Mouse (Mus musculus): ENCODE measurements around the gene Alk. TPM values are rescaled to one million over a fixed set of nuclear protein-coding genes. Genes with fewer than 3 reads are reported as not detected.

Gene Alk
- total RNA-seq, 2 experiments from 2014 or later, result 7.4 to 9.1 TPM

DNA sequence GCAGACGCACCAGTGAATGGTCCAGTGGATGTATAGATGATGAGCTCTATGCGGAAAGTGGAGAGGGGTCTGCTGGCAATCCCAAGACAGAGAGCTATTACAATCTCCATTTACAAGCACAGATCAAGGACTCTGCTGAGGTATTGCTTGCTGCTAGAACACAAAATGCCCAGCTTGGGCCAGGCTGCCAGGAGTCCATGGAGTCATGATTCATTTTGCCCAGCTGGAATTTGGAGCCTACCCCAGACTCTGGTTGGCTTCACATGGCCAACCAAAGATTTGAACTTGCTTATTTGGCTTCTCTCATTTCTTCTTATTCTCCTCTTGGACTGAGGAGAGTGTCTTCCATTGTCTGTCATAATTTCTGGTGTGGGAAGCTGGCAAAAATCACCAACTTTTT, 558.8 kb downstream of the Alk start:
- DNase-seq, result peak; percentile 45
- intact Hi-C loops (cut with DNase I), result no loop called here

DNA sequence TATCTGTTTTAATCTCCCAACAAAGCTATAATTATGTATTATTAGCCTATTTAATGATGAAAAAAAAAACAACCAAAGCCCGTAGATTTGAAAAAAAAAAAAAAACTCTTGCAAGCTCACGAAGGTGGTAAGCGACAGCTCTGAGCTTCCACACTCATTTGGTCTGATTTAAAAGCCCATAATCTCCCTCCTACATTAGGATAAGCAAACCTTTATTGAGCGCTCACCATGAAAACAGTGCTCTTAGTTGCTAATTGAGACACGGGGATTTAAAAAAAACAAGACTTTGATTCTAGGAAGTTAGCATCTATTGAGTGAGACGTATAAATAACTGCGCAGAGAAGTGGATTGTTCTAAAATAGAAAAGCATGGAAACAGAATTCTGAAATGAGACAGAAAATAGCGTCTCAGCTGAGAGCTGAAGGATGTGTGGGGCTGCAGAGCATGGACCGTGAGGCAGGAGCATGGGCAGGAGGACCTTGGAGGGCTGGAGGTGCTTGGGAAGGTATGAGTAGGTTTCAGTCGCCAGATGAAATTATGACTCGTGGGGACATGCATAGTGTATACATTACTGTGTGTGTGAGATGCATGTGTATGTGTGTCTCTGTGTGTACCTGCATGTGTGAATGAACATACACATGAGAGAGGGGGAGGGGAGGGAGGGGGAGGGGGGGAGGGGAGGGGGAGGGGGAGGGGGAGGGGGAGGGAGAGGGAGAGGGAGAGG, 560.6 kb downstream of the Alk start:
- intact Hi-C loops (cut with DNase I), result no loop called here
- DNase-seq, result no peak

DNA sequence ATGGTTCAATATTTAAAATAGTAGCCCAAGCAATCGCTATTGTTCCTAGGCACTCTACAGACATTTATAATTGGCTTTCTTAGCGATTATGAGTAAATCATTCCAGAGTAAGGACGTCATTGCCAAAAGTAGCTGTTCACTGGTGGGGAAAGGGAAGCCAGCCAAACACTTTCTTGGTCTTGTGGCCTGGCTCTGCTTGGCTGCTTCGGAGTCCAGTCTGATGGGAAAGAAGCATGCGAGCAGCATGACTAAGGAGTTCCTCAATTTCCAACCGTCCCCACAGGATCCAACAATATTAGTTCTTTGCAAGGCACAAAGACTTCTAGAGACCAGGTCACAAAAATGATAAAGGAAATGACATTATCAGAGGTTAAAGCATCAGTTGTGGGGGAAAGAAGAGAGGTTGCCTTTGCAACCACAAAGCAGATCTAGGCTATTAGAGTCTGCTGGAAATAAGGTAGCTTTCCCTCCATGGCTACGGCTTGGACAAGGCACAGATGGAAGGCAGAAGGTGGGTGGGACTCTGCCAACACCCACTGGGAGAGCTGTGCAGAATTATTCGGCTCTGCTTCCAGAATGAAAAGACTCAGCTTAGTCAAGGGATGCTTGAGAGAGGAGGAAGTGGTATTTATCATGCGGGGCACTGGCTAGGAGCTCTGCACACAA, 561.3 kb downstream of the Alk start:
- intact Hi-C loops (cut with DNase I), result no loop called here
- DNase-seq, result peak; percentile 93

- intact Hi-C loops (cut with DNase I), result no loop called here
- peak; percentile 50 for DNase-seq
These were observed 565.1 kb downstream of the Alk start for GRCm38 (mm10) chr17:72039176-72039948.

DNA sequence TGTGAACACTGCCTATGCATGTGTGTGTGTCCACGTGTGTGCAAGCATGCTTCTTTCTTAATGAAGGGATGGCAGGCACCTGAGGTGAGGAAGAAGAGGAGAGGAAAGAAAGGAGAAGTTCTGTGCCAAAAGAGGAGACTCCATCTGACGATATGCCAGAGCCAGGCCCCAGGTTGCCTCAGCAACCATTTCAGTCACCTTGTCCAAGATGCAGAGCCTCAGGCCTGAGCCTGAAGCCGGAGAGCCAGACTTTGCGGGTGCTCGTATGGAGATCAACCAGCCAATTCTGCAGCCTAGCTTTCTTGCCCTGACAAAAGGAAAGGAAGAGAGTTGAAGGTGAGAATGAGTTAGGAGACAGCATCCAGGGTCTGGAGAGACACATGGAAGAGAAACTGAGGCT, 566.1 kb downstream of the Alk start:
- intact Hi-C loops (cut with DNase I), result no loop called here
- DNase-seq, result peak; percentile 29

DNA sequence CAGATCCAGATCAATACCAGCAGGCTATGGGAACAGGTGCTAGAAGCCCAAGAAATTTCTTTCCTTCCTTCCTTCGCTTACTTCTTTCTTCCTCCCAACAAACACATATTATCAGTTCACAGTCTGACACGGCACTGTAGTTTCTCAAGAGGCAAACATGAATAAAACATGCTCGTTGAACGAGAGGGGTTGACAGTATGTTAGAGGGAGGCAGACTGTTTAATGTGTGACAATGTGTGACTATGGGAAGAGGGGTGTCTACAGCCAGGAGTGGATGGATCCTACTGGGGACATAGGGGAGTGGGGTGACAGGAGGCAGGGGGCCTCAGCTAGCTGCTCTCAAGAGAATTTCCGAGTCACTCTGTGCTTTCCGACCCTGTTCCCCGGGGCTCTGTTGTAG, 573.8 kb downstream of the Alk start:
- intact Hi-C loops (cut with DNase I), result no loop called here
- no peak for DNase-seq

GRCm38 (mm10) chr17:72023323-72023722, 581.1 kb downstream of the Alk start:
- no peak for DNase-seq
- intact Hi-C loops (cut with DNase I), result no loop called here

GRCm38 (mm10) chr17:72021733-72022669, 582.4 kb downstream of the Alk start:
- intact Hi-C loops (cut with DNase I), result no loop called here
- DNase-seq, result peak; percentile 63

DNA sequence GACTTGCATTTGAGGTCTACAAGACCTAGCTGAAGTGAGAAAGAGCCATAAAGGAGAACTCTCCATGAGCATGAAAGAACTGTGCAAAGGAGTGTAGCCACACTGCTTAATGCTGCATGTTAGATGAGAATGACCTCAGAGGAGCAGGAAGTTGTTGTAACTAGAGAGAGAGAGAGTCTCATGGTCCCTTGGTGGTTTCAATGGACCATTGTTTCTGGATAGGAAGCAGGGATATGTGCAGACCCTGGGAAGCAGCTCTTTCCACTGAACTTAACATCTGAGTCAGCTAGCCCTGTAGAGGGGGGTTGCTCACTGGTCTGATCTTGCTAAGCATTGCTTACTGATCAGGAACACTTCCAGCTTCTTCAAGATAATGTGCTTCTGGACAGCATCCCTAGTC, 587.1 kb downstream of the Alk start:
- DNase-seq, result no peak
- intact Hi-C loops (cut with DNase I), result no loop called here

DNA sequence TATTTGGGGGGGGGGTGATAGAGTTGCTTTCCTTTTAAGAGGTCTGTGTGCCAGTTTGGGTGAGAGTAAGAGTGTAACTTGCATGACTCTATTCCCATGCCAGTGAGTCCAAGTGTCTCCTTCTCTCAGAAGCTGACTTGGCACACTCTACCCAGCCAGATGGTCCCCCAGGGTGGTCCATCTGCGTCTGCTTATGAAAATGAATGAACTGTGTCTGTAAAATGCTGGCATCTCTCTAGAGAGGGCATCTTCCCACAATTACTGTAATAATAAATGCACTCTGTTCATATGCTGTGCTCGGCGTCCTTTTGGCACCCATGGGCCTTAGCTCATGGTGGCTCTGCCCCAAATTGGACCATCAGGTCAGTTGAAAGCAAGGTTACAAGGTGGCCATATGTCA, 589.2 kb downstream of the Alk start:
- intact Hi-C loops (cut with DNase I), result loop anchor here (1.0 kb wide), 1 partner anchor 33 kb away; no protein-coding TSS in a partner anchor
- peak; percentile 95 for DNase-seq

- DNase-seq, result no peak
- intact Hi-C loops (cut with DNase I), result no loop called here
These were observed 591.7 kb downstream of the Alk start for GRCm38 (mm10) chr17:72012775-72013174.

GRCm38 (mm10) chr17:72009836-72010235, 594.6 kb downstream of the Alk start:
- DNase-seq, result peak; percentile 64
- intact Hi-C loops (cut with DNase I), result no loop called here

- intact Hi-C loops (cut with DNase I), result no loop called here
- no peak for DNase-seq
These were observed 596.0 kb downstream of the Alk start for GRCm38 (mm10) chr17:72008389-72008788.

- peak; percentile 65 for DNase-seq
- intact Hi-C loops (cut with DNase I), result no loop called here
These were observed 599.1 kb downstream of the Alk start for GRCm38 (mm10) chr17:72005365-72005764.

- no peak for DNase-seq
- intact Hi-C loops (cut with DNase I), result no loop called here
These were observed 604.6 kb downstream of the Alk start for GRCm38 (mm10) chr17:71999527-72000482.

- intact Hi-C loops (cut with DNase I), result no loop called here
- no peak for DNase-seq
These were observed 606.7 kb downstream of the Alk start for GRCm38 (mm10) chr17:71997680-71998079.

- intact Hi-C loops (cut with DNase I), result no loop called here
These were observed 608.9 kb downstream of the Alk start for GRCm38 (mm10) chr17:71995539-71995938.

DNA sequence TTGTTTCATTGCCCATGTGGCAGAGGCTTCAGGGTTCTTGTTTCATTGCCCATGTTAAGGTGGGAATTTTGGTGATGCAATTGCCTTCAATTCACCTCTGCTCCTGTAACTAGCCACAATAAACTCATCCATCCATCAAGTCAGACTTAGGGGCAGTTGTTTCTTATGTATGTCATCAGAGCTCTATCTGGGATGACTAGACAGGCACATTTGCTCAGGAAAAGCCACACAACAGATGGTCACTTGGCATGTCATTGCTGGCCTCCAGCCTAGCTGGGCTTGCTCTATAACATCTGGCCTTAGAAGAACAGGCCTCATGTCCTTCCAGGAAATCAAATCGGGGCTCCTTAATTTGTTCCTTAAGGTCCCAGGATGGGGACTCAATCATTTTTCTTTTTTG, 610.3 kb downstream of the Alk start:
- peak; percentile 52 for DNase-seq
- intact Hi-C loops (cut with DNase I), result no loop called here

More at GRCm38 (mm10) chr17:71995539-71995938, 608.9 kb downstream of the Alk start:
- no peak for DNase-seq

- DNase-seq, result no peak
- intact Hi-C loops (cut with DNase I), result no loop called here
These were observed 611.4 kb downstream of the Alk start for GRCm38 (mm10) chr17:71993011-71993410.

Data from left cerebral cortex, postnatal 4 days (tissue).